Mouse (Mus musculus): ENCODE measurements at regions not wholly inside any gene's neighbourhood (a gene's known extent, or its start where the extent isn't known, plus 50 kb on each side); places are given as distances from the start of the nearest gene placed in this dataset.

DNA sequence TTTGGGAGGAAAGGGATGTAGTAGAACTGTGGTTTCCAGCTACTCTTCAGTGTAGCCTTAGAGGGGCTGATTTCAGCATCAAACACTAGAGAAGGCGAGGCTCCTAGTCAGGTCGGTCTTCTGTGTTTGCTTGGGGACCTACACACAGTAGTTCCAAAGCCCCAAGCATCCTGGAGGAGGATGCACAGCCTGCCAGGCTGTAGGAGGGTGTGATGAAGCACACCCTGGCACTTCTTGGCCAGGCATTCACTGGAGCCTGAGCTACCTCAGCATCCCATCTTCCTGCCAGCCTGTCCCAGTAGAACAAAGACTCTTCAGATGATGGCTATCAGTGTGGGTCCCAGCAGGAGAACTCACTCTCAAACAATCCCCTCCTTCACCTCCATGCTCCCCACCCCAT, 233.4 kb upstream of the Tbx18 start:
- no peak for DNase-seq (ENCODE audit: low spot score)

DNA sequence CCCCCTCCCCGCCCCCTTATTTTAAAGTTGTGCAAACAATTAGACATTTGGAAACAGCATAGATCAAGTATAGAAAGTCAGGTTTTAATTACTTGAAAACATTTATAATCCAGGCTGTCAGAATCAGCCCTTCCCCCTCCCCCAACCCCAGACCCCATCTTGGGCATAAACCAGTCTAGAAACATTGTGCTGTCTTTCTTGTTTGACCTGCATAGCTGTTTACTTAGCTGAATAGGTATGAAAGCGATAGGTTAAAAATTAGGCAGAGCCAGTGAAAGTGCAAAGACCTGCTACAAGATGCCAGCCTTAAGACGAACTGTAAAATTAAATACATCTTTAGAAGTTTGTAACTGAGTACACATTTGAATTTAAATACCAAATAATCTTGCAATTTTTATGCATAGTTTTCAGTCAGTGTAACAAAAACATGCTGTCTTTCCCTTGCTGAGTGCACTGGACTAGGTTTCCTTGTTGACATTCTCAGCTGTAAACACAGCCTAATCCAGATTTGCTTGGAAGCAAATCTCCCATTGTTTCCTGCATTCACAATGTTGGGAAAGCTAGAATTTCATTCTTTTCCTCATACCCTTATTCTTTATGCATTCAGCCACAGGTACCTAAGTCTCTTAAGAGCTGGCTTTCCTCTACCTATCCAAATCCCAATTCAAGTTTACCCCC, 234.2 kb upstream of the Tbx18 start:
- DNase-seq (ENCODE audit: low spot score): no peak

DNA sequence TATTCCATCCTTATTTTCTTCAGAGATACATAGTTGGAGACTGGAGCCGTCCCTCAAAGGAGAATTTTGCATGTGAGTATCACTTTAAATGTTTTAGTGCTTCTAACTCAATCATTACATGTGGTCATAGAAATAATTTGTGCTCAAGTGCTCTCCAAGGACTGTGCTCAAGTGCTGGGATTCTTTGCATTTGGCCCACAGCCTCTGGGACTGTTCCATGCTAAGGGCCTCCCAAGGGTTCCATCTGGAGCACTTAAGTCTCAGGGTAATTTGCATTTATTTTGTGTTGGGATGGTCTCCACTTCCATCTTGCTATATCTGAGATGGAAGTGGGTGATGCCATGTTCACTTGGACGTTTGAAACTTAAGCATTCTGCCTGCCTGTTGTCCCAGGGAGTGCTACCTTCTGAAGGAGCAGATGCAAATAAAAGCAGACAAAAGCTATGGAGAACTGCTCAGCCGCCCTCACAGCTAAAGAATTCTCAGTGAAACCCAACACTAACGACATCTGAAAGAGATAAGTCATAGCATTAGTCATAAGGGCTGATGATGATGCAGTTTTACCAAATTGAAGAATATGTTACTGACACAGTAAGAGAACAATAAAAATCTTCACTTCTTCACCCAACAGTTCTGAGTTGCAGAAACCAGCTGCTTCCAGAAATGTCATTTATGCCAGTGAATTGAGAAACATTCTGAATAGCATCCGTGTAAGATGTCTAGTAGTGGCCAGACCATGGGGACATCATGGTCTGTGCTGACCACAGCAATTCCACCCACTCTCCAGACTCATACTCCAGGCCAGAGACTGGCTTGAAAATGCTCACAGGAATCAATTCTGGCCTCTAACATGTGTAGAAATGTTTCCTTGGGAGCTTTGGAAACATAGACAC, 237.4 kb upstream of the Tbx18 start:
- DNase-seq (ENCODE audit: low spot score): no peak

DNA sequence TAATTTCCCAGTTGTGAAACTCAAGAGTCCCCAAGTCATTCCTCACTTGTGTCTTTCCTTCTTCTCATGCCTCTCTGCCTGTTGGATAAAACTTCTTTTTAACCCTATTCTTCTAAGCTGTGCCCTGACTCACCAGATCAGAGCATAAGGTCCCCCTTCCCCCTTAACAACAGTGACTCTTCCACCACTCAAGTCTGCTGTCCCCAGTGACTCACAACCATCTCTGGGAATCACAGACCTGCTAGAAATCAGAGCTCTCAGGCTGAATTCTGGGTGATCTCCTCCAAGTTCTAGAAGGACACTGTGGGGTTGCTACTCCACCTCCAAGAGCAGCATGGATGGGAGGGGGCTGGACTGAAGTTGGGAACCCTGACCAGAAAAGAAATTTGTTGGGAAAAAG, 239.5 kb upstream of the Tbx18 start:
- DNase-seq (ENCODE audit: low spot score): no peak

DNA sequence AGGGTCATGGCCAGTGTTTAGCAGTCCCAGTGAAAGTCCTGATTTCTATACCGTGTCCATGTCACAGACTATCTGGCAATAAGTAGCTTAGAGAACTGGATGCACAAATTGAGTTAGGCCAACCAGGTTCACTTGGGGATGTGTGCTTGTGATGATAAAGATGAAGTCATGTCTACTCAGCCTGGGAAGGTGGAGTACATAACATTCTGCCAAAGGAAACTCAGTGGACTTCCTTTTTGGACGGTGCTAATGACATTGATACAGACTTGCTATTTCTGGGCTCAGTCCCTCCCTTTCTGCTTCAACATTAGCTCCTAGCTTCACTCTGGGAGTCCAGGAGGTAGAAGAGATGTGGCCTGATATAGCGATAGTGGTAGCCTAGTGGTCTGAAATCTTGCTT, 240.7 kb upstream of the Tbx18 start:
- no peak for DNase-seq (ENCODE audit: low spot score)

DNA sequence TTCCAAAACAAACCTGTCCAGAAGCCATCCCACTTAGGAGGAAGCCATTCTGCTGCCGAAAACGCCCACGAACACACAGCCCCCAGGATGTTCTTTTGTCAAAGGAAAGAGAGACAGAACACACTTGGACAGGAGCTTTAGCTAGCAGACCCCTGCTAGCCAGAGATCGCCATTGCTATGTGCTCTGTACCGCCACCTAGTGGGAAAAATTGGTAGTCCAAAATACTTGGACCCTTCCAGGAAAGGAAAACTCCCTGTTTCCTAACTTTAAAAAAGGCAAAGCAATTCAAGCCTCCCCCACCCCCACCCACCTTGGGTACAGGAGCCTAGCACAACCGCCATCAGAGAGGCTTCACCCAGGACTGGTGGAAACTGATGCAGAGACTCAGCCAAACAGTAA, 242.5 kb upstream of the Tbx18 start:
- peak; percentile 7 for DNase-seq (ENCODE audit: low spot score)

DNA sequence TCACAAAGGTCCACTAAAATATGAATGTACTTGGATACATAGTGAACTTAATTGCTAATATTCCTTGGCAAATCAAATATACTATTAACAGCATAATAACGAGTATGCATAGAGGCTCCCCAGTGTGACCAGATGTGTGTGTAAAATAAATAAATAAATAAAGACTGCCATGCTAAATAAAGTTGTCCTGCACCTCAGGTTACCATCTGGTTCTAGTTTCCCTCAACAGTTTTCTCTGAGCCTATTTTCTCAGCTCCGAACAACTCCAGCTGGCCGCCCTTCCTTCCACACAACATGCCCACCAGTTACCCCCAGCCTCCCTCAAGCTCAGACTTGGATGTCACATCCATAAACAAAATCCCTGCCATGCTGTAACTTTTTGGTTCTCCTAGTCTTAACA, 253.8 kb upstream of the Tbx18 start:
- no peak for DNase-seq (ENCODE audit: low spot score)

DNA sequence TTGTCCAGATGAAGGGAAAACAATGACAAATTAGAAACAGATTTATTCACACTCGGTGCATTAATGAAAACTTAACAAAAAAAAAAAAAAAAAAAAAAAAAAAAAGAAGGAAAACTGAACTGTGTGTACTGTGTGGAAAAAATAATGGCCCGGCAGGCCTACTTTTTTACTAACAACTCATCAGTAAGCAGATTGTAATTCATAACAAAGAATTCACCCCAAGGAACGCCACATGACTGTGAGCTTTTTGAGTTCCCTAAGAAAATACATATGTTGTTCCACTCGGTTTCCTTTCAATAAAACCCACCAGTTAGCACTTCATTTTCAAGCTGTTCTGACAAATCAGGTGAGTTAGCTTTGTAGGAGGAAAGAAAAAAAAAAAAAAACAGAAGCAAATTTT, 254.4 kb upstream of the Tbx18 start:
- no peak for DNase-seq (ENCODE audit: low spot score)

DNA sequence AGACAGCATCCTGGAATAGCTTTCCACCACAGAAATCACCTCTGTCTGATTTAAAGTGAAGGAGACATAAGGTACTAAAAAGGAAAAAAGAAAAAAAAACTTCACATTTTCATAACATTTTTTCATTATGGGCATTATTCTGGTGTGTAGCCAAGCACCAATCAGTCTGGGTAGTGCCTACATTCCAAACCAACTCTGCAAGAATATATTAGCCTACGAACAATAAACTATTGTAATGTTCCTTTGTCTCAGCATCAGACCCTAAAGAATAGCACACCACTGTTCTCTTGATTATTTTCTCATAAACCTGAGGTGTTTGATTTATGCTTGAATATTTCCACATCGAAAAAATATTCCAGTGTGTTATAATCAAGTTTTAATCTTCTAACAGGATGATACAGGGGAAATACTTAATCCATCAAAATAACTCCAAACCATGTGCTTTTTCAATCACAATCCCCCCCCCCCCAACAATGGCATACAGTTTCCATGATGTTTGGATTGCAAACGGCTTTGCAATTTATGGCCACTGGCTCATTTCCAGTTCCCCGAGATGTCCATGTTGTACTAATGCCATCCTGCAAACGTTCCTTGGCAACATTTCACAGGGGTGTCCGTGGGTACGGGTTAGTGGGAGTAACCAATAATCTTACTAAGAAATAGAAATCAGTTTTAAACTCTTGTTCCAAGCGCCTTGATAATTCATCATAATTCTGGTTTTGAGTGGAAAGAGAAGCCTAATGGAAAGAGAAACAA, 275.1 kb upstream of the Tbx18 start:
- DNase-seq (ENCODE audit: low spot score): no peak

DNA sequence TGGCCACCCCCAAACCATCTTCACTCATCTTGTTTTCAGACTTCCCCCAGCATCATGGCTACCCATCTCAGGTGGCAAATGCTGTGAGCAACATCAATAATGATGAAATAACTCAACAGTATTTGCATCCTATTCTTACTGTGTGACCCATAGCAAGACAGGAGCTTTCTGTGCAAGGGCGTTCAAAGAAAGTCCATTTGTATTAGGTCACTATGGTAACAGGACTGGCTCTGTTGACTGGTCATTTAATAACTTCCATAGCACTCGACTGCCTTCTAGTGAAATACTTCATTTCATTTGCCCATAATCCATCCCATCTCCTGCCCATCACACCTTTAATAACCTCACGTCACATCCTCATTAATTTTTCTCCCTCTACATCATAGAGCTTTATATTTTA, 292.7 kb upstream of the Tbx18 start:
- DNase-seq (ENCODE audit: low spot score): no peak

DNA sequence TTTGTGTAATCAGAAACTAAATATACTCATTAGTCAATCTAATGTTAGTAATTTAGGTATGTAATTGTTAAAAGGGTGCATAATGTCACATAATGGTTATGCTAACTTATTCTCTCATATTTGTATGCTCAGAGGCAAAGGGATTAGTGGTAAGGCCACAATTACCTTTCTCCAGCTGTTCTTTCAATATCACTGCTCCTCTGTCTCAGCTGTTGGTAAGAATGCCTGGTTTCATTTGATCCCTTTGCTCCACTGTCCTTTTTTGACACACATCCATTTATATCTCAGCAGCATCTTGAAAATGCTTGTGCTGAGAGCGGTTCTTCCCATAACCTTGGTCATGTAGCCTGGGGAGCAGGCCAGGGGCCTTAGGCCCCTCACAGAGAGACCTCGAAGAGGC, 294.9 kb upstream of the Tbx18 start:
- no peak for DNase-seq (ENCODE audit: low spot score)

DNA sequence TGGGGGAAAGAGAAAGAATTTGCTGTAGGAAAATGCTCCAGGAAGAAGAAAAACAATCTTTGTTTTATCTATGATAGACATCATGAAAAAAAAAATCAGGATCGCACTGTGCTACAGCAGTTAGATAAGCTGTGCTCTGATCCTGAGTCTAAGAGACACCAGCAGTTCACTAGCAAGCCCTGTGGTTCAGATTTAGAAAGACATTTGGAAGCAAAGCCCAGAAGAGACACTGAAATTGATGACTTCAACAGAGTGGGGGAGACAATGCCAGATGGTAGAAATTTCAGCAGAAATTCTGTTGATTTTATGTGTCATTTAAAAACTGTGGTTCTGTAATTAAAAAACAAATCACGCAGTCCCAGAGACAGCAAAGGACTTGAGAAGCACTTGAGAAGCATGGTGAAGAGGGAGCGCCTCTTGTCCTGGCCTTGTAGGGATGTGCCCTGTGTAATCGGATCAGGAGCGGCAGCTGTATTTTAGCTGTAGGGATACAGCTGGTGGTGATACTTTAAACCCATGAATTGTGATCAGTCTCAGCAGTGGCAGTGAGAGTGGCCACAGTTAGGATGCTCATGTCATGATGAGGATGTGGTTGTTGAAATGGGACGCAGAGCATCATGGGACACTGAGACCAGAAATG, 296.4 kb upstream of the Nt5e start:
- no peak for DNase-seq (ENCODE audit: low spot score)

DNA sequence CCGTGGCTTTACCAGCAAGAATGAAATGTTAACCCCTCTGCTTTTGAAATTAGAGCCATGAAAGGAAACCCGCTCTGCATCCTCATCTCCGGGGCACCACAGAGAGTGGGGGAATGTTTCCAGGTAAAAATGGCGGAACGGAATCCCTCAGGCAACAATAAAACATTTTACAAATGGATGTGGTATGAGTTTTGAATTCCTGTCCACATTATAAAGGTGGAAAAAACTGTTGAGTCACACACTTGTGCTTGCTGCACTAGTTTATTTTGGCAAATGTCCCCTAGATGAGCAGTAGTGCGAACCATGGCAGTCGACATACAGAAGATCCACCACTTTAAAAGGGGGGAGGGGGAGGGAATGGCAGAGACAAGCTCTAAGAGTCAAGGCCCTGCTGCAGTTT, 289.4 kb upstream of the Nt5e start:
- DNase-seq (ENCODE audit: low spot score): no peak

DNA sequence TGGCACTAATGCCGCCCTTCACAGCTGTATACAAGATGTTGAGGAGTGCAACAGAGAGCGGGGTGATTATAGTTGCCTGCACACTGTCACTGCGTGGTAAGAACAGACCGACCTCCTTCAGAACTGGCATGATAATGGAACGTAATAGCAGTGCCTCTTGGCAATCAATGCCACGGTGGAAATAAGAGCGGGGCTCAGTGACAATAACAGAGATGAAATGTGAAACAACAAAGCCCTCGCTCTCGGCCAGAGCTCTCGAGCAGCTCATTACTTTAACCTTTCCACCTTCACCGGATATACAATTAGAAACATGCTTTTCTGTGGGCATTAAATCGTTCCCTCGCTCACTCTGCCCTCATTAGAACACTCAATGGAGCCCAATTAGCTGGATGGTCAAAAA, 277.7 kb upstream of the Nt5e start:
- DNase-seq (ENCODE audit: low spot score): no peak

DNA sequence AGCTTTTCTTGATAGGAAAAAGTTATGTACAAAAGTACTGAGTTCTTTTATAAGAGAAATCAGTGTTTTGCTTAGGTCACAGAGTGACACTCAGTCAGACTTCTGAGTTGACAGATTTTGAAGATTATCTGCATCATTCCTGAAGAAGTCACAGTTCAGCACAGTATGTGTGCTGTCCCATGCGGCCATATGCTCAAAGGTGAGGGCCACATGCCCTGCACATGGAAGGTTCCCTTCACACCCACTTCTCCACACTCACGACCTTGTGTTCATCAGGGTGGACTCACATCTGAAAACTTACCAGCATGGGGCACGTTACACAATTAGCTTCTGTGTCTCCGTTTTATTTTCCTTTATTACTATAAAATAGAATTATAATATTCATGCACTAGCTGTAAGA, 277.2 kb upstream of the Nt5e start:
- no peak for DNase-seq (ENCODE audit: low spot score)

DNA sequence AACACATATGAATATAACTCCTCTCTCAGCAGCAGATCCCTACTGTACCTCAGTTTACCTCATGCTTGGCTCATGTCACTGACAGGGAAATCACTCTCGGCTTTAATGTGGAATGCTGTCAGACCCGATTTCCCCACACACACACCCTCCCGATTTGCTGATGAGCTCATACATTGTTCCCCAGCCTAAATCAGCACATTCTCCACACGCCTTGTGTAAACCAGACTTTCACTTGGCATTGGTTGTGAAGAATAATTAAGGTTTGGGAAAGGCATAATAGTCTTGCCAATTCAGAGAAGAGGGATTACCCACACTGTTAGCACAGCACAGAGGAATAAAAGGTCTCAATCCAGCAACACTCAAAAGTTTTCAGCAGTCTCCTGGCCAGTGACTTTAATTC, 268.4 kb upstream of the Nt5e start:
- DNase-seq (ENCODE audit: low spot score): no peak

DNA sequence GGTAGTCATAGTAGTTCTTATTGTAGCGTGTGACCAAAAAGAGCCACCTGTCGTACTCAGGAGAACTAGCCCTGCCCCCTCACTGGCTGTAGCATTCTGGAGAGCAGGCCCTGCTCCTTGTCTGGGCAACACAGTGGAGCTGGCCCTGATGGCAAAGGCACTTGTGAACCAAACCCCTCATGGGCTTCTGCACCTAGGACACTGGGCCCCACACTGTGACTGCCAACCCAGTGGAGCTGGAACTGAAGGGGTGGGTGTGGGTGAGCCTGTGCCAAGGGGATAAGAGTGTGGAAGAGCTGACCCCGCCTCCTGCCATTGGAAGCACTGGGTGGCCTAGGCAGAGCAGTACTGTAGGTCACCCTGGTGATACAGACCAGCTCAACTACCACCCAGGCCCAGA, 268.0 kb upstream of the Nt5e start:
- no peak for DNase-seq (ENCODE audit: low spot score)

DNA sequence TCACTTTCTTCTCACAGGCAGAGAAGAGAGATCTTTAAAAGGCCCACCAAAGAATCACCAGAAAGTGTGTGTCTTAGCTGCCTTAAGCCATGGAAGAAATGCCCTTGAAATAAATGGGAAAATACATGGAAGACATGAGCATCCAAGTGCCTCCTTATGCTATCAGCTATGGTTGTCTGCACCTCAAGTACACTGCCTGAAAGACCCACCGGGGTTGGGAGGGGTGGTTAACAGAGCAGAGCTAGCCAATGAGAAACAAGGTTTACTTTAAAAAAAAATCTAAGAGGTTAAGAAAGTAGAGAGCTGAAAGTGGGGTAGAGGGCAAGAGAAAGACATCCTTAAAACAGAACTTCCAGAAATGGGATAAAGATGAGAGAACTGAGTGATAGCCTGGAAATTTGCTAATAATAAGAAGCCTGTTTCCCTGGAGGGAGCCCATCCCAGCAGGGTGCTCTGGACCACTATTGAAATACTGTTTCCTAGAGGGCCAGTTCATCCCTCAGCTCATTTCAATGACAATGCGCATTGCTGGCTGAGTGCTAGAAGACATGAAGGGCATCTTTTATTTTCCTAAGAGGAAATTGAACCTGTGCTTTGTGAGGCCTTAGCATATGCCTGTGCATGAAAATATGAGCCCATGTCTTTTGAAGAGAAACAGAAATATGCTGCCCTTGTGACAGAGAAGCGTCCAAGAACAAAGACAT, 262.9 kb upstream of the Nt5e start:
- DNase-seq (ENCODE audit: low spot score): no peak

DNA sequence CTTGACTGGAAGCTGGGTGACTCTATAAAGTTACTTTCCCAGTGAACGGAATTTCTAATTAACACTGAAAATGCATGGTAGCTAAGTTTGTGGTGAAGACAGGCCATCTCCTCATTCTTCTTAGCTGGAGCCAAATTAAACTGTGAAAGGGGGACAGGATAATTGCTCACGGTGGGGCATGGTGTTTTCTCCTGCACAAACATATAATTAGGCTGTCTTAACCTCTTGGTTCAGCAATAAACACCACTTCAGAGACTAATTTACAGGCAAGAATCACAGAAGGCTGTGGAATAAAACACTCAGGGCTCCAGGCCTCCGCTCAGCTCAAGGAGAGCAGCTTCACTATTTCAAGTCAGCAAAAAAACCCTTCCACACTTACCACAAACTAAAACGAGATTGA, 261.9 kb upstream of the Nt5e start:
- no peak for DNase-seq (ENCODE audit: low spot score)

DNA sequence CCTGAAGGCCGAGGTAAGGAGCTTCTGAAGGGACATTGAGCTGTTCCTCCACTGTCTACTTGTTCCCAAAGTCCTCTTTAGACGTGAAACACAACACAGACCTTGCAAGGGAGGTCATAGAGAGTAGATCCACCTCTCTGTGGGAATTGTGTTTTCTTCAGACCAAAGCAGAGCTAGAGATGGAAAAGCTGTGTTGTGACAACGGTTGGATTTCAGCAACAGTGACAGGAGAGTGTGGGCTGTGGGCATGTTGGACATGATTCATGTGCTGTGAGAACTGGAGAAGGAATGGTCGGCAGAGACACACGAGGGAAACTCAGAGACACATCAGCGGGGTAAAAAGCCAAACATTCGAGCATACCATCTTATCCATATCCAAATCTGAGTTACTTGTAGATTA, 261.2 kb upstream of the Nt5e start:
- DNase-seq (ENCODE audit: low spot score): no peak

DNA sequence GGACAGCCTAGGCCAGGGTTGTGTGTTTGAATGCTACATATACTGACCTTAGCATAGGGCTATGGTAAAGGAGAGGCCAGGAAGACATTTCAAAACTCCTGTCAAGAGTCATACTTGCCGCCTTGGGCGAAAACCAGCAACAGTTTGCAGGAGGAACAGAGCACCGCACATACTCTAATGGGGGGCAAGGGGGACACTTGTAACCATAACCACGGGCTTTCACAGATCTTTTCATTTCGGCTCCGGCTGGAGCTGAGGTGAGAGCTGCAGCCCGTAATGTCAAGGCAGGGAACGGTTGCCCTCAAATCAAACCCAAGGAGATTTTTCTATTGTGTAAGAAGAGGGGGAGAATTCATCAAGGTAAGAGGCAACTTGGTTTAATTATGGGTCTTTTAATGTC, 258.7 kb upstream of the Nt5e start:
- no peak for DNase-seq (ENCODE audit: low spot score)

DNA sequence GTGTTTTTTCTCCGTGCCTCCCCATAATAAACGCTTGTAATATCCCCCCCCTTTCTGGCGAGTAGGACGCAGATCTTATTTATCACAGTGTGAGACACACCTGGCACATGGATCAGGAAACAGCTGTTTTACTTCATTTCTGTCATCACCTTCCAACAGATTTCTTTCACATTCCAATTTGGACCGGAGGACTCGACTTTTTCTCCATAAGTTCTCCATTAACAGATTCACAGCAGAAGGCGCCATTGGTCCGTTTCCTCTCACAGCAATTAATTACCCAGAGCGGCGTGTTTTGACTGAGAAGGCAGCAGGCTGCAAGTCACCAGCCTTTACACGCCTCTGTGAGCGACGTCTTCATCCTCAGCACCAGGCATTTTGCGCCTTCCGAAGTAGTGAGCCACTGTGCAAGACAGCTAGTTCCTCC, 258.1 kb upstream of the Nt5e start:
- no peak for DNase-seq (ENCODE audit: low spot score)
